Mouse (Mus musculus) CH12.LX (cell line): ENCODE measurements around the gene Calcoco2.

Experiments
- CTCF ChIP-seq, 2 experiments: IDR thresholded peaks in 1 of 2; conservative IDR thresholded peaks in 1 of 2; 2 replicates each; pipeline ENCODE4 v1.5.1; 2011 to 2012; ENCODE audit warnings: low read depth in 2 of 2, low read length in 2 of 2, improper control_type of control experiment in 1 of 2, inconsistent platforms in 1 of 2, mild to moderate bottlenecking in 1 of 2, moderate library complexity in 1 of 2
- RCOR1 ChIP-seq: conservative IDR thresholded peaks from 2 replicates; pipeline ENCODE4 v1.6.1; 2012; ENCODE audit warnings: low read depth, mild to moderate bottlenecking, inconsistent platforms, low read length, improper control_type of control experiment
- TCF12 ChIP-seq: IDR thresholded peaks from 2 replicates; pipeline ENCODE4 v1.6.1; 2014; ENCODE audit warnings: low read depth, mild to moderate bottlenecking, inconsistent platforms, low read length, improper control_type of control experiment

- no peak for TF ChIP-seq RCOR1
- no peak for TF ChIP-seq CTCF (conservative IDR thresholded peaks at IDR 0.05 in 1 of 2, IDR thresholded peaks at IDR 0.05 in 1 of 2; ENCODE audit: low read depth in 2 of 2, low read length in 2 of 2)
- TF ChIP-seq TCF12, result no peak
Observed at GRCm38 (mm10) chr11:96116116-96116515, 4.4 kb upstream of the Calcoco2 start.
